Mouse (Mus musculus) layer of hippocampus, adult 2 months (tissue): ENCODE data around the gene Pigm. TPM values are rescaled to one million over a fixed set of nuclear protein-coding genes. Genes with fewer than 3 reads are reported as not detected.

Source experiments
- DNase-seq, 2 experiments: peaks; one replicate each; pipeline ENCODE4 v3.0.0; 2022; ENCODE audit warnings: low spot score in 2 of 2
- H3K27ac ChIP-seq: fragments of 200-600 bp; 2 replicates; pipeline ENCODE4 v1.8.1; 2022
- H3K4me3 ChIP-seq: fragments of 200-600 bp; 2 replicates; pipeline ENCODE4 v1.8.1; 2022; ENCODE audit warnings: mild to moderate bottlenecking
- CTCF ChIP-seq: fragments of 200-600 bp; conservative IDR thresholded peaks from 2 replicates; pipeline ENCODE4 v1.8.1; 2022; ENCODE audit warnings: antibody characterized with exemption, mild to moderate bottlenecking, moderate library complexity
- total RNA-seq, 2 experiments: library from RNA; stranded (reverse); gene quantifications; 2 replicates each; pipeline ENCODE4 v1.2.3; 2021

Pigm gene
- total RNA-seq, 2 experiments from 2014 or later: 8.3 to 9.2 TPM

DNA sequence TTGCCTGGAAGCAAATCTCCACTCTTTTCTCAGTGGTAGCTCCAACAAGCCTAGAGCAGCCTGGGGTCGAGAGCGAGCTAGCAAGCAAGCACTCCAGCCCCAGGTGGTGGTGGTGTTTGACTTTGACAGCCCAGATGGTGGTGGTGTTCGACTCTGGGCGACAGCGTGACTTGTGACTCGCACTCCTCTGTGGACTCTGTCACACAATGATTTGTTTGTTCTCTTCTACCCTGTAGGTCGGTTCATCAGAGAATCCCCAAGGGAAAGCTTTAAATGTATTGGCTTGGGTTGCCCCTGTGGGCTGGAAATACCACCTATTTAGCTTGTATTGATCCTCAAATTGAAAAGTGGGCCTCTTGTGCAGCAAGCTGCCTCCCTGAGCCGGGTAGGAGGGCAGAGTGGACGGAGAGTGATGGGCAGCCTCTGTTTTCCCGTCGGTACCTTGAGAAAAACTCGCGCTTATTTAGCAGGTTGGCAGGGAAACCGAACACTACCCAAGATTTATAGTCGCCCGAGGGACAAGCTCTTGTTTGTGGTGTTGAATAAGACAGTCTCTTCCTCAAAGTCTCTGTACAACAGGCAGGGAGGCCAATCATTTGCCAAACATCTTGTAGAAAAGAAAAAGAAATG is 29.8 kb downstream of the Pigm start:
- TF ChIP-seq CTCF: no peak
- no peak overlapping the region for H3K4me3 ChIP-seq
- no peak overlapping the region for H3K27ac ChIP-seq
- DNase-seq: no peak

- Histone ChIP-seq H3K27ac (no peak overlapping the region), H3K4me3 (no peak overlapping the region)
- peak; percentile 46 to 53 for DNase-seq
- peak; percentile 99 for TF ChIP-seq CTCF
These were observed 32.6 kb downstream of the Pigm start for GRCm38 (mm10) chr1:172408996-172409395.

DNA sequence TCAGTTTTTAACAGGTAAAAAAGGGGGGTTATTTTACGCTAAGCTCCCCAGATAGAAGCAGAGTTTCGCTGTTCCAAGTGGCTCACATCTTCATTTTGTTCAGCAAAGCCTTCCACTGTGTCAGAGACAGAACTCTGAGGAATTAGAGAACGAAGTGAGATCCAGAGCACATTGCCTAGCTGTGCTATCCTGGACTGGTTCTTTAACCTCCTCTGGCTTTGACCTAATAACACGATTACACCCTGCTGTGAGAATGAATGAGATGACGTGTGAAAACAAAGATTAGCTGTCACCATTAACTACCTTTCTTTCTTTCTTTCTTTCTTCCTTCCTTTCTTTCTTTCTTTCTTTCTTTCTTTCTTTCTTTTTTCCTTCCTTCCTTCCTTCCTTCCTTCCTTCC is 33.1 kb downstream of the Pigm start:
- no peak overlapping the region for H3K27ac ChIP-seq
- DNase-seq: no peak
- no peak for TF ChIP-seq CTCF
- no peak overlapping the region for H3K4me3 ChIP-seq

GRCm38 (mm10) chr1:172410806-172411205 is 34.5 kb downstream of the Pigm start:
- peak; percentile 89 for TF ChIP-seq CTCF
- no peak overlapping the region for H3K27ac ChIP-seq
- H3K4me3 ChIP-seq: no peak overlapping the region
- peak; percentile 32 to 57 for DNase-seq

DNA sequence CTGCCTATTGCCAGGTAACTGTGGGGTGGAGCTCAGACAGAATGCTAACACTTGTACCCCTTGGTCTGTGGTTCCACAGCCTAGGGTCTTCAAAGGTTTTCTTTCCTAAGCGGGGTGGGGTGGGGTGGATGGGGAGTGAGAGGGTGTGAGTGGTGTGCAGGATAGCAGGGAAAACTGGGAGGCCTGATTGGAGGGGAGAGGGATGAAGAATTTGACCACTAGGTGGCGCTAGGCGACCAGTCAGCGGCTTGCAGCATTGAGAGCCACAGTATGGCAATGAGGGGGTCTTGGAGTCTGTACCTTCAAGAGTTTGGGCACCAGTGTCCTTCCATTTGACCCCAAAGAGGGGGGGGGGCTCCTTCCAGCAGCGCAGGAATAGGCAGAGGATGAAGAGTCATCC is 35.9 kb downstream of the Pigm start:
- Histone ChIP-seq H3K4me3 (no peak overlapping the region; the same call in 1 of the 2 replicates), H3K27ac (no peak overlapping the region)
- TF ChIP-seq CTCF: peak; percentile 90
- DNase-seq: peak; percentile 60 to 87

DNA sequence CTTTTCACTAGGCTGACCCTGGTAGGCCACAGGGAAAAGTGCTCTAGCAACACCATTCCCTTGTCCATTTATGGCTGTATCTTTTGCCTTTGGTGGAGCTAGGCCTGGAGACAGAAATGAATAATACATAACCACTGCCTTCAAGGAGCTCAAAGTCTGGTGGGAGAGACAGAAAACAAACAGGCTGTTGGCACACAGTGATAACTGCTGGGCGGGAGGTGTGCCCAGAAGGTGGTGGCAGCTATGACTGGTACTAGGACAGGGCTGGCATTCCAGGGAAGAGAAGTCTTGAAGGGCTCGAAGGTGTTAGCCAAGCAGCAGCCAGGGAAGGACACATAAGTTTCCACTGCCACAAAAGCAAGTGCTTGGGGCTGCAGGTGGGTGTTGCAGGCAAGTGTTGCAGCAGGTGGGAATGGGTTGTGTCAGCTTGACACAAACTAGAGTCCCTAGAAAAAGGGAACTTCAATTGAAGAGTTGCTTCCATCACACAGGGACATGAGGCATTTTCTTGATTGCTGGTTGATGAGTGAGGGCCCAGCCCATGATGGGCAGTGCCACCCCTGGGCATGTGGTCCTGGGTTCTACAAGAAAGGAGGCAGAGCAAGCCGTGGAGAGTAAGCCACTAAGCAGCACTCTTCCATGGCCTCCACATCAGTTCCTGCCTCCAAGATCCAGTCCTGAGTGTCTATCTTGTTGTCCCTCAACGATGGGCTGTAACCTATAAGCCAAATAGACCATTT is 37.3 kb downstream of the Pigm start:
- TF ChIP-seq CTCF: no peak
- Histone ChIP-seq H3K27ac (no peak overlapping the region), H3K4me3 (no peak overlapping the region)
- no peak for DNase-seq

DNA sequence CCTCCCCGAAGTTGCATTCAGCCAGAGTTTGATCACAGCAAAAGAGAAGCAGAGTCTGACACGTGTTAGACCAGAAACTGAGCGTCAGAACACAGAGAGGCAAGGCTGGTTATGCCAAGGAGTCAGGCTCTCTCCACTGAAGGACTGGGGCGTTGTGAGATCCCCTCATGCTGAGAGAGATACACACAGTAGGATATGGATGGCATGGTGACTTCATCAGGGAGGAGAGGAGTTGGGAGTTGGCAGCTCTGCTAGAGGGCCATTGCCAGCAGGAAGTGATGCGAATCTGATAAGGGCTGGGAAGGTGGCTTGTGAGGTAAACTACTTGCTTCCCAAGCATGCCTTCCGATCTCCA is 37.9 kb downstream of the Pigm start:
- Histone ChIP-seq H3K27ac (no peak overlapping the region), H3K4me3 (no peak overlapping the region)
- no peak for TF ChIP-seq CTCF
- no peak for DNase-seq

DNA sequence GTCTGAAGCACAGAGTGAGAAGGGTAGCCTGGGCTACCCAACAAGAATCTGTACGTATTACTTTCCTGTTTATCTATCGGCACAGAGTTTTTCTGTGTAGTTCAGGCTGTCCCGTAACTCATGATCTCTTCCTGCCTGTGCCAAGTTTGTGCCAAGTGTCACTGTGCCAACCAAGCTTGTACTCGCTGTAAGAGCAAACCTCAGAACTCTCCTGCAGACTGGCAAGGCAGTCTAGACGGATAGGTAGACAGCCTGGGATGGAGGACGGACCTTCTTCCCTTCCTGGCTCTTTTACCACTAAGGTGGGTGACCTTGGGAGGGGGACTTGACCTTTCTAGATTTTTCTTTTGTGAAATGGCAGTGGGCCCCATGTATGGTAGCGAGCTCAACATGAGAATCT is 38.7 kb downstream of the Pigm start:
- TF ChIP-seq CTCF: no peak
- H3K27ac ChIP-seq: no peak overlapping the region
- no peak overlapping the region for H3K4me3 ChIP-seq
- DNase-seq: no peak

GRCm38 (mm10) chr1:172418173-172418572 is 41.8 kb downstream of the Pigm start:
- Histone ChIP-seq H3K27ac (no peak overlapping the region), H3K4me3 (no peak overlapping the region)
- TF ChIP-seq CTCF: no peak
- no peak for DNase-seq

- DNase-seq: no peak
These were observed 42.3 kb downstream of the Pigm start for GRCm38 (mm10) chr1:172418642-172419041.

GRCm38 (mm10) chr1:172420181-172420580 is 43.8 kb downstream of the Pigm start:
- DNase-seq: no peak
- Histone ChIP-seq H3K4me3 (no peak overlapping the region), H3K27ac (no peak overlapping the region)
- TF ChIP-seq CTCF: no peak

More at GRCm38 (mm10) chr1:172418642-172419041, 42.3 kb downstream of the Pigm start:
- Histone ChIP-seq H3K27ac (no peak overlapping the region), H3K4me3 (no peak overlapping the region)
- TF ChIP-seq CTCF: no peak

DNA sequence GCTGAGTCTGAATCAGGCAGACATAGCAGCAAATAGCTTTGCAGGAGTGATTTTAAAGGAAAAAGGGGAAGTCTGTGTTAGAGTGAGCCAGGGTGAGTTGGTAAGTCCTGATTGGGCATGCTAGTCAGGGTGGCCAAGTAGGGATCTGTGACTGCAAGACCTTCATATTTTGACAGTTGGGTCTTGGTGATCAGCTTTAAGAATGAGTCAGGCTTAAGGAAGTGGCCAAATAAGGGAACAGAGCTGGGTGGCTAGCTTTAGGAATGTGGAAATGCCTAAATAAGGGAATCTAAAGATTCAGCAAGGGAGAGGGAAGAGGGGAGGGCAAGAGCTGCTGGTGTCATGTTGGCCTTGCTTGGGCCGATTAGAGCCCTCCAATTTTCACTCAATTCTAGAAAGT is 47.0 kb downstream of the Pigm start:
- no peak for TF ChIP-seq CTCF
- H3K27ac ChIP-seq: no peak overlapping the region
- DNase-seq: no peak
- no peak overlapping the region for H3K4me3 ChIP-seq

DNA sequence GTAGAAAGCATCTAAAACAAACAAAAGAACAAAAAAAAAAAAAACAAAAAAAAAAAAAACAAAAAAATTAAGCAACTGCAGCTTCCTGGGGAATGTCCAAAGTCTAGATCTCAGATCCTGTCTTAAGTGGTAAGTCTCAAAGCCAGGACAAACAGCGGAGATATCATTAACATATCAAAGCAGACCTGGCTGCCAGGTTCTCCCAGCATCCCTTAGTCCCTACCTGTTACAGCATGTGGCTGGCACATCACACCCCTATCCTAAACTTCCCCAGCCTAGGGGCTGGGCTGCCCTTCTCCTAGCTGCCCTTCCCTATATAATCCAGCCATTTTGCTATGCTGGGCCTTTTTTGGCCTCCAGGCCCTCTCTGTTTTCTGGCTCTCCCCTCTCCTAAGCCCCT is 50.1 kb downstream of the Pigm start:
- Histone ChIP-seq H3K4me3 (no peak overlapping the region), H3K27ac (no peak overlapping the region)
- TF ChIP-seq CTCF: no peak
- DNase-seq: no peak

- H3K4me3 ChIP-seq: no peak overlapping the region
- DNase-seq: no peak
- no peak overlapping the region for H3K27ac ChIP-seq
- no peak for TF ChIP-seq CTCF
These were observed 51.5 kb downstream of the Pigm start for GRCm38 (mm10) chr1:172427841-172428240.
